Mouse (Mus musculus) kidney, embryonic 16.5 days (tissue): ENCODE measurements at regions not wholly inside any gene's neighbourhood (a gene's known extent, or its start where the extent isn't known, plus 50 kb on each side); places are given as distances from the start of the nearest gene placed in this dataset.

Source experiments
- ATAC-seq: fragments of 200-750 bp; cut with Nextera tagmentation; 2 replicates; pipeline ENCODE4 v1.8.0; 2017; ENCODE audit warnings: moderate TSS enrichment; ENCODE audit not compliant: low FRiP score, low TSS enrichment
- H3K27ac ChIP-seq: fragments of 300-500 bp; sonication (generic); 2 replicates; pipeline ENCODE4 v1.5.1; 2014; ENCODE audit warnings: low read length
- H3K27me3 ChIP-seq: fragments of 300-500 bp; sonication (generic); 2 replicates; pipeline ENCODE4 v1.6.1; 2014; ENCODE audit warnings: low read length, control low read depth, mixed read lengths; ENCODE audit not compliant: insufficient read depth
- H3K36me3 ChIP-seq: fragments of 300-500 bp; sonication (generic); 2 replicates; pipeline ENCODE4 v1.6.1; 2014; ENCODE audit warnings: low read length, control low read depth, mixed read lengths; ENCODE audit not compliant: insufficient read depth
- H3K4me1 ChIP-seq: fragments of 300-500 bp; sonication (generic); 2 replicates; pipeline ENCODE4 v1.6.1; 2014; ENCODE audit warnings: low read length, control low read depth, mixed read lengths; ENCODE audit not compliant: insufficient read depth
- H3K4me2 ChIP-seq: fragments of 300-500 bp; sonication (generic); replicated peaks from 2 replicates; pipeline ENCODE4 v1.6.1; 2014; ENCODE audit warnings: low read depth, low read length
- H3K4me3 ChIP-seq: fragments of 300-500 bp; sonication (generic); 2 replicates; pipeline ENCODE4 v1.5.1; 2014; ENCODE audit warnings: mild to moderate bottlenecking, low read length
- H3K9ac ChIP-seq: fragments of 300-500 bp; sonication (generic); replicated peaks from 2 replicates; pipeline ENCODE4 v1.6.1; 2014; ENCODE audit warnings: low read length
- H3K9me3 ChIP-seq: fragments of 300-500 bp; sonication (generic); 2 replicates; pipeline ENCODE4 v1.6.1; 2016; ENCODE audit warnings: low read length, control low read depth
- WGBS: fragments of 180-500 bp; shearing (Covaris S2); extraction: QIAGEN DNeasy Blood & Tissue Kit; methylation state at CpG from one replicate; pipeline ENCODE4 v1.1.7; 2014; 5-methylcytosine and 5-hydroxymethylcytosine counted together

DNA sequence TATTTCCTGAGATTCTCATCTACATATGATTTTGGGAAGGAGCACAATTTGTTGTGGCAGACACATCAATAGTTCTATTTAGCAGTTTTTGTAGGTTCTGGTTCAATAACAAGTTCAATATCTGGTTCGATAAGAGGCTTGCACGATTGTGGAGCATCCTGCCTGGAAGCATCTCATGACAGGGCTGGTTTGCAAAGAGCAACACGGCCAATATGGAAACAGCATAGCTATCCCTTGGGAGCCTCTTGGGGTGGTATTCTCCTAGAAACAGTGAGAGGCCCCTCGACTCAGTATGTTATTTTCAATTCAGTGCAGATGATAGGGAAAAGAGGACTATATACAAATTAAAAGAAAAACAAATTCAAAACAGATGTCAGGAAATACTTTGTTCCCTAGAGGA lies 364.5 kb upstream of the Arglu1 start:
- Histone ChIP-seq H3K4me2 (no peak overlapping the region), H3K4me1 (peaks cover 6% of the 10 kb centered on the region; the same call in 1 of the 2 replicates), H3K4me3 (no peak overlapping the region), H3K36me3 (no peaks in the 10 kb centered on the region), H3K27me3 (no peaks in the 10 kb centered on the region), H3K9me3 (no peaks in the 10 kb centered on the region), H3K27ac (no peak overlapping the region), H3K9ac (no peak overlapping the region)
- ATAC-seq, result no peak
- 69% methylated on average over 4 of the region's 4 CpGs for WGBS

DNA sequence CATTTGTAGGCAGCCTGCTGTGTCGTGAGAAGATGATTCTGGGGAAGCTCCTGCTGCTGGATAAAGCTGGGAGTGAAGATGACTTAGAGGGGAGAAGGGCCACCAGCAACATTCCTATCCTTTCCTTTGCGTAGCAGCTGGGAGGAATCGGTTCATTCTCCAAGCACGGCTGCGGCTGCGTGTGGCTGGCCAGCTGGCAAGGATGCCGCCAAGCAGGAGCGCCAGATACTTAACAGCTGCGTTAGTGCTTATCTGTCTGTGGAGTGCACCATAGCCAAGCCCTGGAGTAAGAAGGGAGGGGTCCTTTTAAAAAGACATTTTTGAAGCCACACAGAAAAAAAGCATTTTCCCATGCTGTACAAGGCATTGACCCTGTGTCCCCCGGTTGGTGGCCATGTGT lies 361.4 kb upstream of the Arglu1 start:
- Histone ChIP-seq H3K4me3 (no peak overlapping the region), H3K36me3 (no peaks in the 10 kb centered on the region), H3K27ac (no peak overlapping the region), H3K9me3 (no peaks in the 10 kb centered on the region), H3K9ac (no peak overlapping the region), H3K27me3 (no peaks in the 10 kb centered on the region), H3K4me2 (no peak overlapping the region), H3K4me1 (peaks cover 9% of the 10 kb centered on the region; the same call in 1 of the 2 replicates)
- 70% methylated on average over 10 of the region's 10 CpGs for WGBS
- no peak for ATAC-seq

DNA sequence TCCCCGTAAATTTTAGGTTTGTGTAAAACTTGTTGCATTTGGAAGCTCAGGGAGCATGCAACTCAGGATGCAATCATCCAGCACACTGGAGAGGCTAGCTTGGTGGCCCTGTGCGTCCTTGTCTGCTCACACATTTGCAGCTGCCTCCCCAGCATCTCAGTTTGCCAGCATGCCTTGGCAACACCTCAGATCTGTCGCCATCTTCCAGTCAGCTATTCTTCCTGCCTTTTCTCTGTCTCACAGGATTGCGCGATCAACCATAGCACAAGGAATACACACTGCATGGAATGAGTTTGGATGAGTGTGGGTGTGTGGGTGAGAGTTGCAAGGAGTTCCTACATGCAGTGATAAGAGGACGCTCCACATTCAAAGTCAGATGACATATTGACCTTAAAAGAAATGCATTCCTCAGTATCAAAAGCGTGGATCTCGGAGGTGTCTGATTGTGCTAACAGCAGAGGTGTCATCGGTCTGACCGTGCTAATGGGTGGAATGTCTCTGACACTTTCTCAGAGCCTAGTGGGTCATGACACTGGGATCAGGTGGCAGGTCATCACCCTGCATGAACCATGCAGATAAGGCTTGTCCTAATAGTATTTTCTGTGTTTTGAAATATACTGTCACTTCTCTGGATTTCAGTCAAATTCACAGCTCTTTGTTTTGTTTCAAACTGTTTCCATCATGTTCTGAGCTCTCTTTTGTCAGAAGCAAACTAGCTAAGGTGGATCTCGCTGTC lies 360.6 kb upstream of the Arglu1 start:
- H3K27me3 ChIP-seq, result no peaks in the 10 kb centered on the region
- peaks cover 9% of the 10 kb centered on the region; the same call in 1 of the 2 replicates for H3K4me1 ChIP-seq
- no peak overlapping the region for H3K9ac ChIP-seq
- no peak overlapping the region for H3K27ac ChIP-seq
- no peak overlapping the region for H3K4me2 ChIP-seq
- ATAC-seq, result no peak
- 59% methylated on average over 11 of the region's 11 CpGs for WGBS
- no peaks in the 10 kb centered on the region for H3K9me3 ChIP-seq
- no peak overlapping the region for H3K4me3 ChIP-seq
- no peaks in the 10 kb centered on the region for H3K36me3 ChIP-seq

DNA sequence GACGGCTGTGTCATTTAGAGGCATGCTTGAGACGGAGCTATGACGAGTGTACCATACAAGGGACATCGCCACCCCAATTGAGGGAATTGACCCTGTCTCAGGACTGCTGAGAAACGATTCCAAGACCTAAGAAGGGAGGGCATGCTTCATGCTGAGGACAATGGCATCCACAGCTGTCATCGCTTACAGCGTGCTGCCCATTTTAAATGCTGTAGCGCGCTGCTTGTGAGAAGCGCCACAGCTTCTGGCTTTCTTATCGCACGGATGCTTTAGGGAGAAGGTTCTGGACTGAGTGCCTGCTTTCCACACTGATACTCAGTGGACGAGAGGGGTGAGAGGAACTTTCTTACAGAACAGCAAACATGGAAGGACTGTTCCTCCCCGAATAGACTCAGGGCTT lies 357.8 kb upstream of the Arglu1 start:
- H3K9me3 ChIP-seq, result no peaks in the 10 kb centered on the region
- ATAC-seq, result no peak
- H3K27ac ChIP-seq, result no peak overlapping the region
- H3K4me3 ChIP-seq, result no peak overlapping the region
- H3K27me3 ChIP-seq, result no peaks in the 10 kb centered on the region
- H3K9ac ChIP-seq, result no peak overlapping the region
- 77% methylated on average over 14 of the region's 14 CpGs for WGBS
- no peak overlapping the region for H3K4me2 ChIP-seq
- peaks cover 5% of the 10 kb centered on the region; the same call in 1 of the 2 replicates for H3K4me1 ChIP-seq
- H3K36me3 ChIP-seq, result no peaks in the 10 kb centered on the region

DNA sequence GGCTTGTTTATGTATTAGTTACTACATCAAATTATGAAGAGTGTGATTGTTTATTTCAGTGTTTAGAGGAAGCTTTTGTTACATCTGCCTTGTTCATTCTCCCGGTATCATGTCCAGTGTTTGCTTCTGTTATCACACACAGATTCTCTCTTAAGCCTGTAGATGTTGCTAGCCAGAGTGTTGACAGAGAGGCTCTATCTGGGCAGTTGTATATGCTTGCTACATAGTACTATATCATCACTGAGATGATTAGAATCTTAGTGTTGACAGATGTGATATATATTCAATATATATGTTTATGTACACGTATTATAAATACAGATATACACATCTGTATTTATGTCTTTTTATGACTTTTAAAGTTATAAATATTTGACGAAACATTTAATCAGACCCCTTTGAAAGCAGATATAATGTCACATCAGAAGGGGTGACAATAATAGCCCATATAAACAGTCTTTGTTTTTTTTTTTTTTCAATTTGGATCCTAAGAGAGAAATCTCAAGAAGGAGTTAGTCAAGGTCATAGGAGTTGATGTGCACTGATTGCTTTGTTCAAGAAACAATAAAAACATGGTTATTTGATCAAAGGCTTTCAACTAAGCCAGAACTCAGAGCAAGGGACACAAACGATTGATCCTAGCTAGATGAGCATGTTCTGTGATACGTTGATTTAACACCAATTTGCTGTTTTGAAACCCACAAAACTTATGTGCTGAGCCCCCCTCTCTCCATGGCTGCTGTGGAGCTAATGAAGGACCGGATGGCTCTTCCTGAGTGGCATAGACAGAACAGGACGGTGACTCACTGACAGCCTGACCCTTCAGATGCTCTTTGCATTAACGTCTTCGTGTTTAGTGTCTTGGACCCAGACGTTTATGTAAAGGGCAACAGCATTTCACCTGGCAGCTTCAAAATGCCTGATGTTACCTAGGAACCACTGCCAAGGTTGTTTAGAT lies 352.8 kb upstream of the Arglu1 start:
- Histone ChIP-seq H3K9me3 (no peaks in the 10 kb centered on the region), H3K4me3 (no peak overlapping the region), H3K27me3 (no peaks in the 10 kb centered on the region), H3K9ac (no peak overlapping the region), H3K4me1 (no peaks in the 10 kb centered on the region), H3K27ac (no peak overlapping the region), H3K36me3 (no peaks in the 10 kb centered on the region), H3K4me2 (no peak overlapping the region)
- no peak for ATAC-seq
- WGBS, result 56% methylated on average over 10 of the region's 10 CpGs

DNA sequence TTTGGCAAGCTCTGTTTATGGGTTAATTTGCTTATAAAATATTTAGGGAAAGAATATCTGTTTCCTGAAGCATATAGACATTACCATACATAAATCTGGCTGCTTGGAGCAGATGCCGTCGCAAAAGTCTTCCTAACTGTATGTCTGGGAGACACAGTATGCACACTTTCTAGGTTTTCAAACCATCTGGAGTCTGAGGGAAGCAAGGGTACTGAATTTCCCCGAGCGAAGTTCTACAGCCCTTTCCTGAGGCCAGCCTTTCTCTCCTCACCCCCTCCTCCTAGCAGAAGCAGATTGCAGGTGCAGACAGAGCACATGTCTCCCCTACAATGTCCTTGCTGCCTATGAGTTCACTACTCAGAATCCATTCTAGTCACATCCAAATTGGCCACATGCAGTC lies 338.8 kb upstream of the Arglu1 start:
- Histone ChIP-seq H3K36me3 (no peaks in the 10 kb centered on the region), H3K27me3 (no peaks in the 10 kb centered on the region), H3K9ac (no peak overlapping the region), H3K4me2 (no peak overlapping the region), H3K27ac (no peak overlapping the region), H3K9me3 (no peaks in the 10 kb centered on the region), H3K4me3 (no peak overlapping the region), H3K4me1 (peaks cover 8% of the 10 kb centered on the region)
- ATAC-seq, result no peak
- WGBS, result 71% methylated on average over 4 of the region's 4 CpGs

DNA sequence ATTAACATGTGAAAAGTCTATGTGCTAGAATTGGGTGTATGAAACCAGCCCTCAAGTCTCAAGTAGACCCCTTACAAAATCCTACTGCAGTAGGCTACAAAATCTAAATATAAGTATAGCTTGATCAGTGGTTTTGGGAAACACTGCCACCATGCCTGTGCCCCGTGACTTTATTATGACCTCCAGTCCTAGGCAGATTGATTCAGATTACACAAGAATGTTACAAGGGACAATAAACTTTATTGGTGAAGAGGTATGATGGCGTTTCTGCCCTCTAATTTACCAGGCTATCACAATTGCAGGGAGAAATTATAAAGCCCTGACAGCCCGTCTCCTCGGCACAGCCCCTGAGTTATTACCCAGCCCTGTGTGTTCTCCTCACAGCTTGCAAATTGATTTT lies 337.4 kb upstream of the Arglu1 start:
- H3K36me3 ChIP-seq, result no peaks in the 10 kb centered on the region
- 50% methylated on average over 4 of the region's 4 CpGs for WGBS
- no peak for ATAC-seq

DNA sequence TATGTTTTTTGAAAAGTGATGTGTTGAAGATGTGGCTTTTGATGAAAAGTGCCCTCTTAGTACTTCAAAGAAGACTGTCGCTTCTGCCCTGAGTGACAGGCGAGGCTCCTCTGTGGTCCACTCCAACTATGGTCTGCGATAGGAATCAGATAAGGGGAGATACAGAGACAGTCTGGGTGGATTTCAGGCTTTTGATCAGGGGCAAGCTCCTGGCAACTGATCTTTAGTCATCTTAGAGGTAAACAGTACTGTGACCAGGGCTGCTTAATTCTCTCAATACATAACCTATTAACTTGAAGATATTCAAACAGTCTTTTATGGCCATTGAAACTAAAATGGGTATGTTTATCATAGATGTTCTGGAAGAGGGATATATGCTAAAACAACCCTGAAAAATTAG lies 335.6 kb upstream of the Arglu1 start:
- Histone ChIP-seq H3K9me3 (no peaks in the 10 kb centered on the region), H3K4me2 (no peak overlapping the region), H3K9ac (no peak overlapping the region), H3K4me1 (peaks cover 8% of the 10 kb centered on the region), H3K4me3 (no peak overlapping the region), H3K36me3 (no peaks in the 10 kb centered on the region), H3K27ac (no peak overlapping the region), H3K27me3 (no peaks in the 10 kb centered on the region)
- 70% methylated on average over 3 of the region's 3 CpGs for WGBS
- ATAC-seq, result no peak

More for the DNA sequence above, 337.4 kb upstream of the Arglu1 start:
- no peak overlapping the region for H3K9ac ChIP-seq
- no peaks in the 10 kb centered on the region for H3K9me3 ChIP-seq
- H3K27ac ChIP-seq, result no peak overlapping the region
- H3K4me1 ChIP-seq, result peaks cover 8% of the 10 kb centered on the region
- H3K27me3 ChIP-seq, result no peaks in the 10 kb centered on the region
- no peak overlapping the region for H3K4me2 ChIP-seq
- no peak overlapping the region for H3K4me3 ChIP-seq

DNA sequence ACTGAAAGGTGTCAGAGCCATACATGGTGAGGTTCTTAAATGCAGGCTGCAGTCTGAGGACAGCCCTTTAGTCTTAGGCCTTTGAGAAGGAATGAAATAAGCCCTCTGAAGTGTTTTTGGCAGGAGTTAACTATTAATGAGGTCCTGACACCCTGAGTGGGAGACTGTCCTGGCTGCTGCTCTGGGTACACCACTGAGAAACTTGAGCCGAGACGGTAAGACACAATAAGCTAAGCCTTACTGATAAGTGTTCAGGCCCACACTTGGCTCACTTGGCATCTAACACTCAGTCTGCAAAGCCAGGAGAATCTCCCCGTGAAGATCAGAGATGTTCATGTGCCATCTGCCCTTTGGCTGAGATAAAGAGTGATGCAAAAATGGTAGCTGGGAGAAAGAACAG lies 335.1 kb upstream of the Arglu1 start:
- H3K36me3 ChIP-seq, result no peaks in the 10 kb centered on the region
- no peak overlapping the region for H3K4me3 ChIP-seq
- H3K27ac ChIP-seq, result no peak overlapping the region
- H3K4me2 ChIP-seq, result no peak overlapping the region
- H3K9ac ChIP-seq, result no peak overlapping the region
- H3K4me1 ChIP-seq, result peaks cover 8% of the 10 kb centered on the region
- WGBS, result 36% methylated on average over 3 of the region's 3 CpGs
- no peaks in the 10 kb centered on the region for H3K9me3 ChIP-seq
- peak; percentile 65; the same call in 1 of the 2 replicates for ATAC-seq
- H3K27me3 ChIP-seq, result no peaks in the 10 kb centered on the region

DNA sequence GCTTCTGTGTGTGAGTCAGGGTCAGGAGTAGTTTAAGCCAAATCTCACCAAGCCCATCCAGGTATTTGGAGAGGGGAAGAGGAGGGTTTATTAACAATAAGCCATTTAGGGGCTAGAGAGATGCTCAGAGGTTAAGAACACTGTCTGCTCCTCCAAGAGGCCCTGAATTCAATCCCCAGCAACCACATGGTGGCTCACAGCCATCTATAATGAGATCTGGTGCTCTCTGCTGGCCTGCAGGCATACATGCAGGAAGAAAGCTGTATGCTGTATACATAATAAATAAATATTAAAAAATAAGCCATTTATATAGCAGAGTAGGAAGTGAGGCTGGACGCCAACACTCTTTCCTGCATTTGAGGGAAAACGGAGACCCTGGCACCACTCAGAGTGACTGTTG lies 330.4 kb upstream of the Arglu1 start:
- H3K4me2 ChIP-seq, result no peak overlapping the region
- WGBS, result 91% methylated on average over 2 of the region's 2 CpGs
- H3K4me3 ChIP-seq, result no peak overlapping the region
- no peaks in the 10 kb centered on the region for H3K36me3 ChIP-seq
- H3K4me1 ChIP-seq, result peaks cover 3% of the 10 kb centered on the region
- no peaks in the 10 kb centered on the region for H3K9me3 ChIP-seq
- H3K27ac ChIP-seq, result no peak overlapping the region
- no peaks in the 10 kb centered on the region for H3K27me3 ChIP-seq
- ATAC-seq, result no peak
- H3K9ac ChIP-seq, result no peak overlapping the region
